Mouse (Mus musculus): ENCODE measurements around the gene Klk9.

- no peak for TF ChIP-seq CTCF (IDR thresholded peaks at IDR 0.05; ENCODE audit: low read depth)
- no peak for TF ChIP-seq EP300 (IDR thresholded peaks at IDR 0.05; ENCODE audit: low read depth)
Measured at GRCm38 (mm10) chr7:43826056-43826455, 34.4 kb downstream of the Klk9 start.
